Mouse (Mus musculus): ENCODE measurements around the gene 1110051M20Rik.

DNA sequence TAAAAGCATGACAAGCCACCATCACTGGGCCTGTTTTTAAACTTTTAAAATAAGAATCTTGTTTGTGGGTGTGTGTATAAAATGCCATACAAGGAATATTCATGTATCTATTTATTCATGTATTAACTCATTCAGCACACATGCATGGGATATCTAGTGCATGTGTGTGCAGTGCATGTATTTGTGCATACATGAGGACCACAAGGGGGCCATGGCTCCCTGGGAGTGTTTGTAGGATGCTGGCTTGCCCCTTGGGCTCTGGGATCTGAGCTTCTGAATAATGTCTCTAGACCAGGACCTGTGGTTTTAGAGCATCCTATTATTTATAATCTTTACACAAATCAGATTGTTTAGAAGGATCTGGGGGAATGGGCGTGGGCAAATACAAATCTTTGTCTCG is 143.7 kb downstream of the 1110051M20Rik start:
- TF ChIP-seq CTCF (IDR thresholded peaks at IDR 0.05; ENCODE audit: low read depth): 0 out of 2 replicates have a peak, but pooled peaks have one; percentile 15
- no peak for TF ChIP-seq EP300 (IDR thresholded peaks at IDR 0.05; ENCODE audit: low read depth)

All from liver, embryonic 14.5 days (tissue).